Mouse (Mus musculus) urinary bladder, adult 18-20 months (tissue): Measurements from ENCODE around the gene En1.

Experiments
- DNase-seq, 2 experiments: peaks; one replicate each; pipeline ENCODE4 v3.0.0; 2022; ENCODE audit warnings: low spot score in 2 of 2, mixed read lengths in 2 of 2

En1 gene

GRCm38 (mm10) chr1:120600149-120600445 lies 2.1 kb upstream of the En1 start:
- DNase-seq: no peak

- DNase-seq: no peak
Measured at GRCm38 (mm10) chr1:120600516-120601252, 1.5 kb upstream of the En1 start.

- DNase-seq: no peak
Measured at GRCm38 (mm10) chr1:120601253-120601836, 873 bp upstream of the En1 start.

- DNase-seq: no peak
Measured at GRCm38 (mm10) chr1:120602876-120603655, 848 bp downstream of the En1 start.

DNA sequence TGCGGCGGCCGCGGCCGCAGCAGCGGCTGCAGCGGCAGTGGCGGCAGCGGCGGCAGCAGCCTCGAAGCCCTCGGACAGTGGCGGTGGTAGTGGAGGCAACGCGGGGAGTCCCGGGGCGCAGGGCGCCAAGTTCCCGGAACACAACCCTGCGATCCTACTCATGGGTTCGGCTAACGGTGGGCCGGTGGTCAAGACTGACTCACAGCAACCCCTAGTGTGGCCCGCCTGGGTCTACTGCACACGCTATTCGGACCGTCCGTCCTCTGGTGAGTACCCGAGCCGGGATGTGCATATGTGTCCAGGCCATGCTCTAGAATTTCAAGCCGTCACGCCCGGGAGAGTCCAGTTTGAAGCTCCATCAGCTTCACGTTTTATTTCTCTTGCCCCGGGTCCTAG lies 1.4 kb downstream of the En1 start:
- no peak for DNase-seq

- no peak for DNase-seq
Measured at GRCm38 (mm10) chr1:120604431-120605142, 2.4 kb downstream of the En1 start.

DNA sequence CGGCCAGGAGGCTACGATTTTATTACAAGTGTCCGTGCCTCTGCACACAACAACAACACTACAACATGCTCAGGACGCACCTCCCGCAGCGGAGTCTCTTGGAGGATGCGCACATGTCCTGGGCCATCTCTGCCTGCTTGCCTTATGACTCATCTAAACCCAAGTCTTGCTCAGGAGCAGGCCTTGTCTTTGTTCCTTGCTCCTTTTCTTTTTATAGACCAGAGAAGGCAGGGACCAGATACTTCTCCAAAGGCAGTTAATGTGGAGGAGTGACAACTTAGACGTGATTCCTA lies 2.9 kb downstream of the En1 start:
- DNase-seq: no peak

- DNase-seq: no peak
Measured at GRCm38 (mm10) chr1:120605521-120606310, 3.5 kb downstream of the En1 start.

DNA sequence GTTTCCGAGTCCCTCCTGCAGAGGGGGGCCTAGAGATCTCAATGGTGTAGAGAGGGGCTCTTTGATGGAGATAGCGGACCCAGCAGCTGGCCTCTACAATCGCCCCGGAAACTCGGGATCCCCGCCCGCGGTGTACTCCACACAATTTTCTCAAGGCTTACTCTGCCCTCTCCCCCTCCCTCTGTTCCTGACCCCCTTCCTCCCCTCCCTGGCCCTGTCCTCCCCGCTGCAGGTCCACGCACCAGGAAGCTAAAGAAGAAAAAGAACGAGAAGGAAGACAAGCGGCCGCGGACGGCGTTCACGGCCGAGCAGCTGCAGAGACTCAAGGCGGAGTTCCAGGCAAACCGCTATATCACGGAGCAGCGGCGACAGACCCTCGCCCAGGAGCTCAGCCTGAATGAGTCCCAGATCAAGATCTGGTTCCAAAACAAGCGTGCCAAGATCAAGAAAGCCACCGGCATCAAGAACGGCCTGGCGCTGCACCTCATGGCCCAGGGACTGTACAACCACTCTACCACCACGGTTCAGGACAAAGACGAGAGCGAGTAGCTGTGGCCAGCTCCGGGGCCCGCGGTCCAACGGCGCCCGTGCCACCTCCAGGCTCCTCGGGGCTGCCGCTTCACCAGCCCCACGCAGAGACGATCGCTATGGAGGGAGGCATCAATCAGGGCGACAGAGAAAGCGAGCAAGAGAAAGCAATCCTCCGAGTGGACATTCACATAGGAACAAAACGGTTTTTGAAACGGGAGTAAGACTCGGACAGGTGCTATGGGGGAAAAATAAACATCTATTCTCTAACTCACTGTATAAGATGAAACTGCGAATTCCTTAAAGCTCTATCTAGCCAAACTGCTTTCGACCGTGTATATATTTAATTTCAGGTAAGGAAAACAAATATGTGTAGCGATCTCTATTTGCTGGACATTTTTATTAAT lies 4.7 kb downstream of the En1 start:
- no peak for DNase-seq

GRCm38 (mm10) chr1:120607576-120608400 lies 5.6 kb downstream of the En1 start:
- DNase-seq: no peak

- DNase-seq: no peak
Measured at GRCm38 (mm10) chr1:120608461-120608860, 6.2 kb downstream of the En1 start.

DNA sequence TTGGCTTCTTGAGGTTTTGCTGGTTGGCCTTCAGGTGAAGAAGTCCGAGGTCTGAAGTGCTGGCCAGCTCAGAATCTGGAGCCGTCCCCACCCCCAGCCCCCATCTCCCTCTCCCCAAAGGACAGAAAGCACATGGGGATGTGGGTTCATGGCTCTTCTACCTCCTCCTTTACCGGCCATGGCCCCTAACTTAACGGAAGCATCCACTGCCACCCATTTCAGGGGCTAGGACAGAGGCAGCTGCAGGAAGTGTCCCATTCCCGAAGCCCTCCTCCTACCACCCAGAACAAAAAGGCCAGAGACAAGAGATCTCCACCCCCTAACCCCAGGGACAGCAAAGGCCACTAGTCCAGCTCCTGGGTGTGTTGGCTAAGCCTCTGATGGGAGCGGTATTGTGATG lies 7.4 kb downstream of the En1 start:
- DNase-seq: no peak

DNA sequence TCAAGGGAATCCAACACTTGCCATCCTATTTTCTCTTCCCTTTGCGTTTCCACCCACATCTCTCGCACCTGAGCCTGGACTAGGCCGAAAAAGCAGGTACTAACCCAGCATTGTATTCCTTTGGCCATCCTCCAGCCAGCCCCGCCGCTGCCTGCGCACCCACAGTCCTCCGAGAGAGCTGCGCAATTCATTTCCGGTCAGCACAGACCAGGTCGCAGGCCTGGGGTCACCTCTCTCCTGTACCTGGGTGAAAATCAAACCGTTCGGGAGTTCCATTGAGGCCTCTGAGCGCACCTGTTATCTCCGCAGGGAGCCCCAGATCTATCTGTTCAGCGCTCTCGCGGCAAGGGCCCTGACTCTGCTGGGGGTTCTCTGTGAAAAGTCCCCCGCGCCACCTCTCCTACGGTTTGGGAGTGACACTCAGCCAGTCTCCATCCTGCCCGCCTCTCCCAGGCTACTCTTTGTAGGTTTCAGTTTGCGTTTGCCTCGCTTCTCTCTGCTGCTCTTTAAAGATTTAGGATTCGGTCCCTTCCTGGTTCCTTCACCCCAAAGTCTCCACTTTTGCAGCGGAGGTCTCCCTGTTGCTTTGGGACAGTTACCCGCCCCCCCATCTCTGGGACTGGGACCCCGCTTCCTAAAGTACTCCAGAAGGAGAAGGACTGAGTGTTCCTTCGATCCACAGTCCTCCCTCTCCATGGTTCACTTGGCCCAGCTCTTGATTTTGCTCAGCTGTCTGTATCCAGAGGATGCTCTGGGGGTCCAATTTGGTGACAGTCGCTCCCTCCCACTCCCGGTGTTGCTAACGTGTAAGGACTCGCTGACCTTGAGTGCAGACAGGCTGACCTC lies 11.5 kb downstream of the En1 start:
- DNase-seq: no peak

- DNase-seq: no peak
Measured at GRCm38 (mm10) chr1:120614307-120615100, 12.3 kb downstream of the En1 start.

GRCm38 (mm10) chr1:120615521-120615920 lies 13.3 kb downstream of the En1 start:
- DNase-seq: no peak

DNA sequence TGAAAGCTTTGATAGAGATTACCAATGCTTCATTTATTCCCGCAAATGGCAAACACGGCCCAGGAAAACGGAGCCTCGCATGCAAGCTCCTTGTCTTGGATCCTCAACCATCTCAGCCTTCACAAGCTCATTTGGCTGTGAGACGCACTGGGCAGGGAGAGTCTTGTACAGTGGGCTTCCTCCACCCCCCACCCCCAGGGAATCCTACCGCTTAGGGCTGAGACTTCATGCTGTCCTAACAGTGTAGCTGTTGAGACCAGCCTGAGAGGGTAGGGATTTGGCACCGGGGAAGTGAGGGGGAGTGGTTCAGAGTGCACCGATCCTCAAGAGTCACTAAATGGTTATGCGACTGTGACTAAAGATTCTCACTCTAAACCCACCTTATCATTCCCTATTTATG lies 13.7 kb downstream of the En1 start:
- no peak for DNase-seq

GRCm38 (mm10) chr1:120621383-120621782 lies 19.2 kb downstream of the En1 start:
- no peak for DNase-seq
